Mouse (Mus musculus): ENCODE results near the gene Minos1.

DNA sequence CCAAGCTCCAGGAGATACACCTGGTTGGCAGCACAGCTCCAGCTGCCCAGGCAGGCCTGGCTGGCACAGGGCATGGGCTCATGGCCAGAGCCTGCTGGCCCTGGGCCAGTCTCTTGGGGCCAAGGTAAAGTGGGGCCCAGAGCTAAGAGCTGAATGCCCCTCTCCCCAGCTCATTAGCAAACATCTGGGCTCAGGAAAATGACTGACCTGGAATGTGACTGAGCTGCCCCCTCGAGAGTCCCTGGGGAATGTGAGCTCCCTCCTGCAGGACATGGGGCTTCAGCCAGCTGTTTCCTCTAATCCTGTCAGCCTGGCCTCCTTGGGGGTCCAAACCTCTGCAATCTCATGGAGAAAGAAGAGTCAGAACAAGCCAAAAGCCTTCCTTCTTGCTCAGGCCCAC lies 35.5 kb downstream of the Minos1 start:
- TF ChIP-seq CTCF (IDR thresholded peaks at IDR 0.05; ENCODE audit: extremely low read depth, insufficient read depth, low read length) (no peak), POLR2A (IDR thresholded peaks at IDR 0.05; ENCODE audit: extremely low read depth, insufficient read depth, low read length) (no peak)
